Mouse (Mus musculus) megakaryocyte, embryonic 14.5 days (primary cell): ENCODE data around the gene Ints1. TPM values are rescaled to one million over a fixed set of nuclear protein-coding genes. Genes with fewer than 3 reads are reported as not detected.

Source experiments
- H3K27me3 ChIP-seq: replicated peaks from 2 replicates; pipeline ENCODE3; 2012; ENCODE audit warnings: inconsistent platforms
- H3K36me3 ChIP-seq: replicated peaks from 2 replicates; pipeline ENCODE3; 2012; ENCODE audit warnings: low read length, inconsistent platforms, mixed read lengths
- H3K4me1 ChIP-seq: 2 replicates; pipeline ENCODE4 v1.6.1; 2012; ENCODE audit warnings: inconsistent platforms
- H3K4me3 ChIP-seq: replicated peaks from 2 replicates; pipeline ENCODE3; 2012; ENCODE audit warnings: moderate library complexity, mild to moderate bottlenecking, inconsistent platforms
- H3K9me3 ChIP-seq: 2 replicates; pipeline ENCODE4 v1.6.1; 2012; ENCODE audit warnings: inconsistent platforms
- FLI1 ChIP-seq: IDR thresholded peaks from 2 replicates; pipeline ENCODE4 v1.6.1; 2012; ENCODE audit warnings: low read length, inconsistent platforms, mixed read lengths
- GATA1 ChIP-seq: IDR thresholded peaks from 3 replicates; pipeline ENCODE4 v1.6.1; 2012; ENCODE audit warnings: mixed read lengths, low read length, inconsistent platforms, borderline replicate concordance
- polyA plus RNA-seq: library from polyadenylated mRNA; stranded (reverse); fragments of >175 nt; gene quantifications from 2 replicates; pipeline ENCODE4 v1.2.3, GENCODE M21; 2012; ENCODE audit warnings: low replicate concordance; ENCODE audit not compliant: insufficient read depth

The Ints1 gene
- polyA plus RNA-seq, 1 experiment, result 42.9 TPM

- H3K4me1 ChIP-seq, result peaks cover 90% of the 10 kb centered on the region
- peaks cover 65% of the 10 kb centered on the region for H3K36me3 ChIP-seq
- TF ChIP-seq FLI1, result no peak
- no peak for TF ChIP-seq GATA1
- H3K27me3 ChIP-seq, result no peaks in the 10 kb centered on the region
- no peaks in the 10 kb centered on the region for H3K9me3 ChIP-seq
- peak overlapping the region; percentile 99 for H3K4me3 ChIP-seq
Measured at GRCm38 (mm10) chr5:139794137-139794536, 18.7 kb upstream of the Ints1 start.

- Histone ChIP-seq H3K4me1 (peaks cover 90% of the 10 kb centered on the region), H3K36me3 (peaks cover 59% of the 10 kb centered on the region), H3K4me3 (peak overlapping the region; percentile 99), H3K27me3 (no peaks in the 10 kb centered on the region), H3K9me3 (no peaks in the 10 kb centered on the region)
- TF ChIP-seq FLI1 (no peak), GATA1 (no peak)
Measured at GRCm38 (mm10) chr5:139793338-139794089, 18.0 kb upstream of the Ints1 start.

GRCm38 (mm10) chr5:139792966-139793337 lies 17.5 kb upstream of the Ints1 start:
- no peaks in the 10 kb centered on the region for H3K27me3 ChIP-seq
- peak overlapping the region; percentile 99 for H3K4me3 ChIP-seq
- H3K4me1 ChIP-seq, result peaks cover 85% of the 10 kb centered on the region
- no peaks in the 10 kb centered on the region for H3K9me3 ChIP-seq
- peaks cover 53% of the 10 kb centered on the region for H3K36me3 ChIP-seq
- TF ChIP-seq GATA1 (no peak), FLI1 (no peak)

- peak overlapping the region; percentile 99 for H3K4me3 ChIP-seq
- peaks cover 46% of the 10 kb centered on the region for H3K36me3 ChIP-seq
- H3K4me1 ChIP-seq, result peaks cover 85% of the 10 kb centered on the region
- no peak for TF ChIP-seq FLI1
- no peak for TF ChIP-seq GATA1
- H3K9me3 ChIP-seq, result no peaks in the 10 kb centered on the region
- H3K27me3 ChIP-seq, result no peaks in the 10 kb centered on the region
Measured at GRCm38 (mm10) chr5:139792159-139792775, 16.8 kb upstream of the Ints1 start.

- peak within 1 kb of the TSS; percentile 99 for H3K4me3 ChIP-seq
- TF ChIP-seq FLI1 (0 out of 2 replicates have a peak, but pooled peaks have one; percentile 9), GATA1 (no peak)
- peaks cover 83% of the 10 kb centered on the region for H3K4me1 ChIP-seq
- peaks cover 38% of the 10 kb centered on the region for H3K36me3 ChIP-seq
- H3K27me3 ChIP-seq, result no peaks in the 10 kb centered on the region
- H3K9me3 ChIP-seq, result no peaks in the 10 kb centered on the region
Measured at GRCm38 (mm10) chr5:139791227-139792158, 16.0 kb upstream of the Ints1 start, which contains the start of gene Mafk. Gene Mafk, plus strand, starts transcription at chr5:139791513.

GRCm38 (mm10) chr5:139789466-139789865 lies 14.0 kb upstream of the Ints1 start:
- Histone ChIP-seq H3K4me1 (peaks cover 70% of the 10 kb centered on the region), H3K9me3 (no peaks in the 10 kb centered on the region), H3K27me3 (no peaks in the 10 kb centered on the region), H3K36me3 (peaks cover 20% of the 10 kb centered on the region), H3K4me3 (peak overlapping the region; percentile 81)
- no peak for TF ChIP-seq GATA1
- TF ChIP-seq FLI1, result peak; percentile 66

GRCm38 (mm10) chr5:139781406-139781805 lies 5.9 kb upstream of the Ints1 start:
- no peaks in the 10 kb centered on the region for H3K27me3 ChIP-seq
- H3K9me3 ChIP-seq, result no peaks in the 10 kb centered on the region
- peak overlapping the region; percentile 77 for H3K4me3 ChIP-seq
- no peaks in the 10 kb centered on the region for H3K36me3 ChIP-seq
- TF ChIP-seq FLI1, result no peak
- no peak for TF ChIP-seq GATA1
- H3K4me1 ChIP-seq, result peaks cover 52% of the 10 kb centered on the region

GRCm38 (mm10) chr5:139776966-139777365 lies 1.5 kb upstream of the Ints1 start:
- peaks cover 22% of the 10 kb centered on the region for H3K36me3 ChIP-seq
- H3K4me3 ChIP-seq, result peak overlapping the region; percentile 66
- no peaks in the 10 kb centered on the region for H3K9me3 ChIP-seq
- H3K27me3 ChIP-seq, result no peaks in the 10 kb centered on the region
- TF ChIP-seq GATA1 (no peak), FLI1 (no peak)
- peaks cover 67% of the 10 kb centered on the region for H3K4me1 ChIP-seq

GRCm38 (mm10) chr5:139768216-139768615 lies 7.3 kb downstream of the Ints1 start:
- Histone ChIP-seq H3K36me3 (peaks cover 97% of the 10 kb centered on the region), H3K27me3 (no peaks in the 10 kb centered on the region), H3K4me1 (peaks cover 10% of the 10 kb centered on the region; the same call in 1 of the 2 replicates), H3K4me3 (no peak overlapping the region), H3K9me3 (no peaks in the 10 kb centered on the region)
- TF ChIP-seq GATA1 (no peak), FLI1 (no peak)
